Mouse (Mus musculus) small intestine, adult 2 months (tissue): Measurements from ENCODE around the gene Tgfbi.

ENCODE experiments used
- CTCF ChIP-seq: fragments of 200-500 bp; IDR thresholded peaks from 2 replicates; pipeline ENCODE4 v1.5.1; 2012; ENCODE audit warnings: low read depth, mild to moderate bottlenecking, control low read depth, inconsistent platforms, low read length, moderate library complexity, mixed read lengths; ENCODE audit not compliant: insufficient replicate concordance, insufficient read length; ENCODE audit errors: extremely low read depth
- POLR2A ChIP-seq: fragments of 200-500 bp; IDR thresholded peaks from 2 replicates; pipeline ENCODE4 v1.6.1; 2012; ENCODE audit warnings: low read depth, mild to moderate bottlenecking, control low read depth, inconsistent platforms, low read length, moderate library complexity

DNA sequence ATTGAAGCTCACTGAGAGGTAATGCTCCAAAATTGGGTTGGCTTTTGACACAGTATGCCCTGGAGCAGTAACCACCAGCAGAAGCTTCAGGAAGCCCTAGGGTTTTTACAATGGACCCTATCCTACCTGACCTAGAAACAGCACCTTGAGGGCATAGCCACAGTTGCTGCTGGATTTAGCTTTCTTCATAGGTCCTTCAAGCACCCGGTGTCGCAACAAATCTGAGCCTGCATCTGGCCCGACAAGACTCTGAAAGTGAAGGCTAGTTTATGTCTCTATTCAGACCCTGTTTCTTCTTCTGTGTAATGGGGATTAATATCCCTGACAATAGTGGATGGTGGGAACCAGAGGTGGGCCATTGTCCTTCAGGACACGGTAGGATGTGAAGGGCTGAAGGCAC lies 68.4 kb downstream of the Tgfbi start:
- no peak for TF ChIP-seq CTCF
- TF ChIP-seq POLR2A, result no peak
